In the genomic region with DNA sequence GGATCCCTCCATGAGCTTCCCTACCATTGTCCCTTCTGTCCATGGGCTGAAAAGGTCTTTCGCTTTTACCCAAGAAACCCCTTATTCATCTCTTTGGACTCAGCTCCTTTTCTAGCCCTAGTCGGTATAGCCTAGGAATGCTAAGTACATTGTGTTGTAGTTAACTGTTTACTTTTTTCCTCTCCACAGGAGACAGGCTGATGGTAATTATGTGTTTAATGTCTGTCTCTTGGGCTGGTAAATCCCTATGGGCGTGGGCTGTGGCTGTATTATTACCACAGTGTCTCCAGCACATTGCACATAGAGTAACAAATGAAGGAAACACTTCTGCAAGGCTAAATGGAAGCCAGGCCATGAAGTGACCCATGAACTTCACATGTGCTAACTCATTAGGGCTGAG, we compare ENCODE assay signal across 21 mouse cellular contexts.
"Had no signal": no experiment of that assay in that cellular context is flagged by ENCODE, and none has a peak within 500 bp of the region (broad histone marks: within the 10 kb centered on the region; RNA-seq: fewer than 3 reads in every experiment).

No protein-coding gene starts in this region.

- ATAC-seq: hindbrain, postnatal 0 days; intestine, embryonic 15.5 days had no signal

- DNase-seq: gastrocnemius, postnatal 14 days; gastrocnemius, postnatal 36 days; heart, adult 2 months; heart, postnatal 10 days; kidney, adult 11 months; kidney, adult 2 months; kidney, adult 9 months; kidney, postnatal 14 days; kidney, postnatal 36 days; left cerebral cortex, postnatal 4 days; liver, embryonic 13.5 days had no signal

- H3K27me3 ChIP-seq: heart, embryonic 12.5 days; hindbrain, embryonic 13.5 days; hindbrain, embryonic 15.5 days; intestine, embryonic 15.5 days; kidney, embryonic 15.5 days; limb, embryonic 13.5 days; limb, embryonic 15.5 days; liver, embryonic 13.5 days; liver, embryonic 15.5 days had no signal

- H3K27ac ChIP-seq: heart, adult 2 months; hindbrain, embryonic 13.5 days; hindbrain, embryonic 15.5 days; hindbrain, postnatal 0 days; intestine, embryonic 15.5 days; kidney, embryonic 15.5 days; kidney, postnatal 0 days; limb, embryonic 13.5 days; limb, embryonic 15.5 days; liver, embryonic 13.5 days; liver, embryonic 15.5 days had no signal

- H3K9me3 ChIP-seq: heart, embryonic 12.5 days; hindbrain, embryonic 13.5 days; hindbrain, embryonic 15.5 days; intestine, embryonic 15.5 days; kidney, embryonic 15.5 days; limb, embryonic 13.5 days; limb, embryonic 15.5 days; liver, embryonic 13.5 days; liver, embryonic 15.5 days had no signal

- H3K4me1 ChIP-seq: heart, embryonic 12.5 days; hindbrain, embryonic 13.5 days; hindbrain, embryonic 15.5 days; intestine, embryonic 15.5 days; kidney, embryonic 15.5 days; limb, embryonic 13.5 days; limb, embryonic 15.5 days; liver, embryonic 13.5 days; liver, embryonic 15.5 days had no signal

- H3K9ac ChIP-seq: heart, embryonic 12.5 days; hindbrain, embryonic 13.5 days; hindbrain, embryonic 15.5 days; intestine, embryonic 15.5 days; kidney, embryonic 15.5 days; limb, embryonic 13.5 days; limb, embryonic 15.5 days; liver, embryonic 13.5 days; liver, embryonic 15.5 days had no signal

- H3K4me3 ChIP-seq: heart, adult 2 months; heart, embryonic 12.5 days; hindbrain, embryonic 13.5 days; hindbrain, embryonic 15.5 days; intestine, embryonic 15.5 days; kidney, embryonic 15.5 days; limb, embryonic 13.5 days; limb, embryonic 15.5 days; liver, embryonic 13.5 days; liver, embryonic 15.5 days had no signal

- H3K36me3 ChIP-seq: heart, embryonic 12.5 days; hindbrain, embryonic 13.5 days; hindbrain, embryonic 15.5 days; intestine, embryonic 15.5 days; kidney, embryonic 15.5 days; limb, embryonic 13.5 days; limb, embryonic 15.5 days; liver, embryonic 13.5 days; liver, embryonic 15.5 days had no signal

- H3K4me2 ChIP-seq: heart, embryonic 12.5 days; hindbrain, embryonic 13.5 days; hindbrain, embryonic 15.5 days; intestine, embryonic 15.5 days; kidney, embryonic 15.5 days; limb, embryonic 13.5 days; limb, embryonic 15.5 days; liver, embryonic 13.5 days; liver, embryonic 15.5 days had no signal
